Mouse (Mus musculus): Measurements from ENCODE around the gene Ppp1r15a.

GRCm38 (mm10) chr7:45553519-45553918 lies 27.5 kb upstream of the Ppp1r15a start:
- TF ChIP-seq POLR2A (IDR thresholded peaks at IDR 0.05; ENCODE audit: low read depth, low read length) (no peak), CTCF (conservative IDR thresholded peaks at IDR 0.05; ENCODE audit: insufficient read depth, insufficient read length, low read depth, low read length) (no peak)
